Mouse (Mus musculus): ENCODE measurements at regions not wholly inside any gene's neighbourhood (a gene's known extent, or its start where the extent isn't known, plus 50 kb on each side); places are given as distances from the start of the nearest gene placed in this dataset.

DNA sequence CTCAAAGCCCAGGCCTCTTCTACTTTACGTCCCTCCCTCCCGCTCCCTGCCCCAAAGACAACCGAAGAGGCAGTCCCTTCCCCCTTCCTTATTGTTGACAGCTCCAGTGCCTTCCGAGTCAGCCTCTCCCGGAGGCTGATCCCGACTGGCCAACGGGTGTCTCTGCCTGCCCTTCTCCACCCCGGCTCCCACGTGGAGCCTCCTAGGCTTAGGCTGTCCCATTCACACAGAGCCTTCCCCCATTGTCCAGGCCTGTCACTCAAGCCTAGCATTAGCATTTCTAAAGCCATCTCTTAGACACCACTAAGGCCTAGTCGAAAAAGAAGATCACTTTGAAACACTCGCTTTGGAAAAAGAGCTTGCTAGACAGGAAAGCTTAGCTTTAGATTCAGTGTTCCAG lies 51.2 kb upstream of the Pja1 start:
- TF ChIP-seq CTCF (IDR thresholded peaks at IDR 0.05; ENCODE audit: control insufficient read depth, insufficient read depth, low read length) (no peak), POLR2A (IDR thresholded peaks at IDR 0.05; ENCODE audit: borderline replicate concordance, control insufficient read depth, low read depth, low read length) (no peak)

Measured in bone marrow, adult 2 months (tissue).